Mouse (Mus musculus) thymus, adult 2 months (tissue): ENCODE data around the gene Slc5a11. TPM values are rescaled to one million over a fixed set of nuclear protein-coding genes. Genes with fewer than 3 reads are reported as not detected.
A peak's percentile ranks its signal among the peaks of the same experiment; 100 is the strongest.

ENCODE experiments used
- DNase-seq: peaks from one replicate; pipeline ENCODE4 v3.0.0; 2021
- H3K27ac ChIP-seq: fragments of 200-500 bp; 2 replicates; pipeline ENCODE4 v1.5.1; 2012; ENCODE audit warnings: low read length, control low read depth; ENCODE audit not compliant: control insufficient read depth, insufficient read depth
- H3K27me3 ChIP-seq: fragments of 200-500 bp; 2 replicates; pipeline ENCODE4 v1.6.1; 2012; ENCODE audit warnings: mild to moderate bottlenecking, low read length, moderate library complexity, mixed read lengths; ENCODE audit not compliant: control insufficient read depth, insufficient read depth
- H3K36me3 ChIP-seq: fragments of 200-500 bp; 2 replicates; pipeline ENCODE4 v1.6.1; 2012; ENCODE audit warnings: mild to moderate bottlenecking, low read length, moderate library complexity; ENCODE audit not compliant: control insufficient read depth, insufficient read depth
- H3K4me1 ChIP-seq: fragments of 200-500 bp; replicated peaks from 2 replicates; pipeline ENCODE4 v1.6.1; 2012; ENCODE audit warnings: low read length; ENCODE audit not compliant: control insufficient read depth, insufficient read depth
- H3K4me3 ChIP-seq: fragments of 200-500 bp; 2 replicates; pipeline ENCODE4 v1.5.1; 2012; ENCODE audit warnings: mild to moderate bottlenecking, low read length, control low read depth, moderate library complexity; ENCODE audit not compliant: control insufficient read depth, insufficient read depth
- CTCF ChIP-seq: fragments of 200-500 bp; IDR thresholded peaks from 2 replicates; pipeline ENCODE4 v1.5.1; 2012; ENCODE audit warnings: mild to moderate bottlenecking, control low read depth, low read length, moderate library complexity, borderline replicate concordance; ENCODE audit not compliant: control insufficient read depth, poor library complexity, insufficient read depth; ENCODE audit errors: extremely low read depth
- POLR2A ChIP-seq: fragments of 200-500 bp; IDR thresholded peaks from 2 replicates; pipeline ENCODE4 v1.6.1; 2012; ENCODE audit warnings: mild to moderate bottlenecking, low read length, control low read depth, moderate library complexity; ENCODE audit not compliant: control insufficient read depth, poor library complexity, insufficient read depth; ENCODE audit errors: extremely low read depth
- WGBS: fragments of 180-500 bp; shearing (Covaris S2); methylation state at CpG from one replicate; pipeline ENCODE4 v1.1.7; 2018; 5-methylcytosine and 5-hydroxymethylcytosine counted together
- polyA plus RNA-seq: library from polyadenylated mRNA; depleted of rRNA; stranded (reverse); fragments of >200 nt; gene quantifications from 2 replicates; pipeline ENCODE4 v1.2.3, GENCODE M21; 2012

Slc5a11 gene
- polyA plus RNA-seq, 1 experiment, result 0.84 TPM

- no peak for TF ChIP-seq CTCF
- no peak for TF ChIP-seq POLR2A
- Histone ChIP-seq H3K4me1 (no peaks in the 10 kb centered on the region), H3K27me3 (no peaks in the 10 kb centered on the region), H3K36me3 (no peaks in the 10 kb centered on the region), H3K4me3 (no peak overlapping the region), H3K27ac (no peak overlapping the region)
- WGBS, result 76% methylated on average over 13 of the region's 13 CpGs
- no peak for DNase-seq
Observed at GRCm38 (mm10) chr7:123219781-123220632, 5.4 kb downstream of the Slc5a11 start.

- Histone ChIP-seq H3K4me1 (no peaks in the 10 kb centered on the region), H3K36me3 (no peaks in the 10 kb centered on the region), H3K4me3 (no peak overlapping the region), H3K27ac (no peak overlapping the region), H3K27me3 (no peaks in the 10 kb centered on the region)
- no peak for DNase-seq
- WGBS, result 86% methylated on average over 2 of the region's 2 CpGs
- TF ChIP-seq POLR2A (no peak), CTCF (no peak)
Observed at GRCm38 (mm10) chr7:123220633-123220942, 6.0 kb downstream of the Slc5a11 start.

- 95% methylated on average over 9 of the region's 9 CpGs for WGBS
- H3K4me3 ChIP-seq, result no peak overlapping the region
- H3K4me1 ChIP-seq, result no peaks in the 10 kb centered on the region; the same call in 1 of the 2 replicates
- H3K27me3 ChIP-seq, result no peaks in the 10 kb centered on the region
- no peak for TF ChIP-seq CTCF
- TF ChIP-seq POLR2A, result no peak
- no peak for DNase-seq
- no peaks in the 10 kb centered on the region for H3K36me3 ChIP-seq
- H3K27ac ChIP-seq, result no peak overlapping the region
Observed at GRCm38 (mm10) chr7:123224076-123224475, 9.5 kb downstream of the Slc5a11 start.

GRCm38 (mm10) chr7:123225159-123225558, 10.6 kb downstream of the Slc5a11 start:
- Histone ChIP-seq H3K27me3 (no peaks in the 10 kb centered on the region), H3K27ac (no peak overlapping the region), H3K4me3 (no peak overlapping the region), H3K36me3 (no peaks in the 10 kb centered on the region), H3K4me1 (no peaks in the 10 kb centered on the region; the same call in 1 of the 2 replicates)
- TF ChIP-seq CTCF, result no peak
- TF ChIP-seq POLR2A, result no peak
- 89% methylated on average over 4 of the region's 4 CpGs for WGBS
- no peak for DNase-seq

- TF ChIP-seq CTCF (no peak), POLR2A (no peak)
- Histone ChIP-seq H3K27ac (no peak overlapping the region), H3K27me3 (no peaks in the 10 kb centered on the region), H3K4me3 (no peak overlapping the region), H3K4me1 (peaks cover 5% of the 10 kb centered on the region), H3K36me3 (no peaks in the 10 kb centered on the region)
- peak; percentile 7 for DNase-seq
- 12% methylated on average over 4 of the region's 4 CpGs for WGBS
Observed at GRCm38 (mm10) chr7:123235449-123235848, 20.9 kb downstream of the Slc5a11 start.

- 95% methylated on average over 4 of the region's 4 CpGs for WGBS
- no peaks in the 10 kb centered on the region for H3K36me3 ChIP-seq
Observed at GRCm38 (mm10) chr7:123238621-123239020, 24.0 kb downstream of the Slc5a11 start.

GRCm38 (mm10) chr7:123240064-123240463, 25.5 kb downstream of the Slc5a11 start:
- Histone ChIP-seq H3K27ac (no peak overlapping the region), H3K36me3 (no peaks in the 10 kb centered on the region), H3K4me3 (no peak overlapping the region), H3K4me1 (peaks cover 8% of the 10 kb centered on the region), H3K27me3 (no peaks in the 10 kb centered on the region)
- TF ChIP-seq CTCF (no peak), POLR2A (no peak)
- no peak for DNase-seq
- WGBS, result 11% methylated on average over 6 of the region's 6 CpGs

More at GRCm38 (mm10) chr7:123238621-123239020, 24.0 kb downstream of the Slc5a11 start:
- no peaks in the 10 kb centered on the region for H3K27me3 ChIP-seq
- H3K27ac ChIP-seq, result no peak overlapping the region
- H3K4me1 ChIP-seq, result peaks cover 8% of the 10 kb centered on the region
- no peak overlapping the region for H3K4me3 ChIP-seq
- TF ChIP-seq POLR2A (no peak), CTCF (no peak)
- DNase-seq, result no peak
